Mouse (Mus musculus): ENCODE measurements around the gene Fgfr1op2.

DNA sequence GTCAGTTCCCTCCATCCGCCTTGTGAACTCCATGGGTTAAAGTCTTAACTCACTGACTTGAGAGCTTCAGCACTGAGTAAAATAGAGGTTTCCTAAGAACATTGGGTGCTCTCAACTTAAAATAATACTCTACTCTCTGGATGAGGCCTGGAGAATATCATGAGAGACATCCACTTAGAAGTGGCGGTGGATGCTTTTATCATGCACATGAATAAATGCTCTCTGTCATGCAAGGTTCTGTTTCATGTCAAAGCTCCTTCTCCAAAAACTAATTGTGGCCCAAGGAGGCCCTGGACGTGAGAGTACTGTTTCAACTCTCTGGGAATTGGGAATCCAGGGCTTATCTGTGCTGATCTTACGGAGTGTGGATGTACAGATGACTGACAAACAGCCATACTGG is 39.9 kb upstream of the Fgfr1op2 start:
- no peak for TF ChIP-seq CTCF (IDR thresholded peaks at IDR 0.05)
- TF ChIP-seq EP300 (IDR thresholded peaks at IDR 0.05) = no peak
